Mouse (Mus musculus) limb, embryonic 12.5 days (tissue): ENCODE data around the gene Ptdss2. TPM values are rescaled to one million over a fixed set of nuclear protein-coding genes. Genes with fewer than 3 reads are reported as not detected.

Experiments
- ATAC-seq: fragments of 200-750 bp; cut with Nextera tagmentation; 2 replicates; pipeline ENCODE4 v1.8.0; 2017; ENCODE audit warnings: low read depth, moderate TSS enrichment; ENCODE audit not compliant: insufficient number of reproducible peaks, insufficient read depth, low FRiP score, low TSS enrichment
- H3K27ac ChIP-seq: fragments of 300-500 bp; sonication (generic); 2 replicates; pipeline ENCODE4 v1.5.1; 2016; ENCODE audit warnings: mild to moderate bottlenecking, moderate library complexity
- H3K27me3 ChIP-seq: fragments of 300-500 bp; sonication (generic); 2 replicates; pipeline ENCODE4 v1.6.1; 2016; ENCODE audit warnings: mild to moderate bottlenecking, moderate library complexity
- H3K36me3 ChIP-seq: fragments of 300-500 bp; sonication (generic); 2 replicates; pipeline ENCODE4 v1.6.1; 2016; ENCODE audit warnings: mild to moderate bottlenecking, moderate library complexity
- H3K4me1 ChIP-seq: fragments of 300-500 bp; sonication (generic); replicated peaks from 2 replicates; pipeline ENCODE4 v1.6.1; 2016
- H3K4me2 ChIP-seq: fragments of 300-500 bp; sonication (generic); 2 replicates; pipeline ENCODE4 v1.6.1; 2016; ENCODE audit warnings: mild to moderate bottlenecking, moderate library complexity
- H3K4me3 ChIP-seq: fragments of 300-500 bp; sonication (generic); replicated peaks from 2 replicates; pipeline ENCODE4 v1.5.1; 2016; ENCODE audit warnings: mild to moderate bottlenecking
- H3K9ac ChIP-seq: fragments of 300-500 bp; sonication (generic); replicated peaks from 2 replicates; pipeline ENCODE4 v1.6.1; 2016; ENCODE audit warnings: mild to moderate bottlenecking, moderate library complexity
- H3K9me3 ChIP-seq: fragments of 300-500 bp; sonication (generic); 2 replicates; pipeline ENCODE4 v1.6.1; 2016; ENCODE audit warnings: mild to moderate bottlenecking, moderate library complexity
- WGBS: fragments of 180-500 bp; shearing (Covaris S2); methylation state at CpG from one replicate; pipeline ENCODE4 v1.1.7; 2016; 5-methylcytosine and 5-hydroxymethylcytosine counted together
- polyA plus RNA-seq: library from polyadenylated mRNA; unstranded; fragments of >200 nt; fragmentation: Nextera tagmentation; extraction: Ambion mirVana; gene quantifications from 2 replicates; pipeline ENCODE4 v1.2.1, GENCODE M21; 2016

The Ptdss2 gene
- 76.0 and 76.7 TPM in 2 replicates for polyA plus RNA-seq

GRCm38 (mm10) chr7:141122245-141122644, at the start of gene Ptdss2:
Gene Ptdss2 (plus strand): TSS chr7:141122382.
- peaks cover 11% of the 10 kb centered on the region; the same call in 1 of the 2 replicates for H3K27me3 ChIP-seq
- peak within 1 kb of the TSS; percentile 69 for H3K4me2 ChIP-seq
- peak within 1 kb of the TSS; percentile 89 for H3K27ac ChIP-seq
- peak within 1 kb of the TSS; percentile 56 for H3K4me3 ChIP-seq
- H3K4me1 ChIP-seq = peaks cover 4% of the 10 kb centered on the region; the same call in 1 of the 2 replicates
- peak within 1 kb of the TSS; percentile 66 for H3K9ac ChIP-seq
- 39% methylated on average over 14 of the region's 14 CpGs for WGBS
- H3K9me3 ChIP-seq = no peaks in the 10 kb centered on the region
- H3K36me3 ChIP-seq = no peaks in the 10 kb centered on the region
- ATAC-seq = no peak

- Histone ChIP-seq H3K27me3 (peaks cover 28% of the 10 kb centered on the region), H3K4me3 (no peak overlapping the region), H3K4me2 (no peak overlapping the region), H3K9ac (no peak overlapping the region), H3K36me3 (peaks cover 2% of the 10 kb centered on the region; the same call in 1 of the 2 replicates), H3K9me3 (no peaks in the 10 kb centered on the region), H3K27ac (no peak overlapping the region), H3K4me1 (peaks cover 27% of the 10 kb centered on the region)
- ATAC-seq = no peak
- 82% methylated on average over 4 of the region's 4 CpGs for WGBS
These were observed 48.4 kb upstream of the Ptdss2 start for GRCm38 (mm10) chr7:141073782-141074181.

- WGBS = 89% methylated on average over 15 of the region's 15 CpGs
- no peak for ATAC-seq
- Histone ChIP-seq H3K9ac (no peak within 1 kb of the TSS), H3K9me3 (no peaks in the 10 kb centered on the region), H3K27ac (no peak within 1 kb of the TSS), H3K4me1 (0 out of 2 replicates have a peak, but pooled peaks cover 10% of the 10 kb centered on the region), H3K4me2 (no peak within 1 kb of the TSS), H3K36me3 (no peaks in the 10 kb centered on the region), H3K27me3 (peaks cover 27% of the 10 kb centered on the region), H3K4me3 (no peak within 1 kb of the TSS)
These were observed 44.3 kb upstream of the Ptdss2 start, which contains the start of gene Pkp3 for GRCm38 (mm10) chr7:141077841-141078240. Gene Pkp3 (plus strand): TSS chr7:141078218.

DNA sequence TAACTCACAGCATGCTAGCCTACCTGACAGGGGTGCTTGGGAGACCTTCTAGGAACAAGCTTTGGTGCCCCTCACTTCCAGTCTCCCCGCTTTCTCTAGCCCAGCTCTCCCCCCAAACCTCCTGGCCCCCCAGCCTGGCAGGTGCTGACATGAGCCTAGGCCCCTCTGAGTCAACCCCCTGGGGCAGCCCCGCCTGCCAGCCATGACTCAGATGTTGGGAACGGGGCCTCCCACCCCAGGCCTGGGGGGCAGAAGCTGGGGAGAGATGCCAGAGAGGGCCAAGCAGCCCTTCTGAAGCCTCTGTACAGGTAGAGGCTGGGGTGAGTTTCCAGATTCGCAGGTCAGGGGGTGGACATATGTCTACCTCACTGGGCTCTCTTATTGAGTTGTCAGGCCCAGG, 43.3 kb upstream of the Ptdss2 start:
- peaks cover 29% of the 10 kb centered on the region for H3K27me3 ChIP-seq
- H3K4me1 ChIP-seq = 0 out of 2 replicates have a peak, but pooled peaks cover 10% of the 10 kb centered on the region
- no peaks in the 10 kb centered on the region for H3K36me3 ChIP-seq
- H3K9me3 ChIP-seq = no peaks in the 10 kb centered on the region
- WGBS = 72% methylated on average over 4 of the region's 4 CpGs
- no peak overlapping the region for H3K9ac ChIP-seq
- H3K4me2 ChIP-seq = no peak overlapping the region
- no peak for ATAC-seq
- no peak overlapping the region for H3K4me3 ChIP-seq
- H3K27ac ChIP-seq = no peak overlapping the region

DNA sequence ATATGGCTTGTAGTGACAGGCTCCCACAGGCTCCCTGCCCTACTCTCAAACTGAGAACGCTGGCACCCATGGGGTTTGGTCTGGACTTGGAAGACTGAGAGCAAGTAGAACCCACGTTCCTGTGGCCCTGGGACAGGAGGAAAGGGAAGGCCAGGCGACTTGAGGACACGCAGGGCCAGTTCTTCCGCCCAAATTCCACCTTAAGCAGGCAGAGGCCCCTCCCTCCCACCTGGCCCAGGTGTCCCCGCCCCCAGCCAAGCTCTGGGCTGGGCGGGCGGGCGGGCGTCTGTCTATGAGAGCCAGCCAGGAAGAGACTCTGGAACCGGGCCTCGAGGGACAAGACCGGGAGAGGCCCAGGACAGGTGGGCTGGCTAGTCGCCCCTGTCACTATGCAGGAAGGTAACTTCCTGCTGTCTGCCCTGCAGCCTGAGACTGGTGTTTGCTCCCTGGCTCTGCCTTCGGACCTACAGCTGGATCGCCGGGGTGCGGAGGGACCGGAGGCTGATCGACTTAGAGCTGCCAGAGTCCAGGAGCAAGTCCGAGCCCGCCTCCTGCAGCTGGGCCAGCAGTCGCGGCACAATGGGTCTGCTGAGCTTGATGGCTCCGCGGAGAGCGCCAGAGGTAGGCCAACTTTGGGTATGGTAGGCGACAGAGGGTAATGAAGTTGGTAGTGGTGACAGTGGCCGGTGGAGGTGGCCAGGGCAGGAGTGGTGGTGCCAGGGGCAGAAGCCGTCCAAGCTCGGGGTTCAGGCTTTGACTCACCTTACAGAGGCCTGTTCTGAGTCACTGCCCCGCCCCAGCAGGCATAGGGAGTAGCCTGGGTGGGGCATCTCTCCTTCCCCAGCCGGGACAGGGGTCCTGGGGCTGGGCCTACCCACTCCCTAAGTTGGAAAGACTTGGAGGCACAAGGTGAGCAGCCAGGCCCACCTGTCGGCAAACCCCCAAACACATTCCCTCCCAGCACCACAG, 42.4 kb upstream of the Ptdss2 start:
- peak overlapping the region; percentile 13 for H3K27ac ChIP-seq
- no peaks in the 10 kb centered on the region for H3K9me3 ChIP-seq
- H3K4me1 ChIP-seq = 0 out of 2 replicates have a peak, but pooled peaks cover 10% of the 10 kb centered on the region
- 27% methylated on average over 34 of the region's 34 CpGs for WGBS
- H3K4me2 ChIP-seq = peak overlapping the region; percentile 31
- peaks cover 29% of the 10 kb centered on the region for H3K27me3 ChIP-seq
- no peaks in the 10 kb centered on the region for H3K36me3 ChIP-seq
- ATAC-seq = no peak
- H3K4me3 ChIP-seq = peak overlapping the region; percentile 22
- H3K9ac ChIP-seq = 0 out of 2 replicates have a peak overlapping the region, but pooled peaks have one; percentile 27

- 32% methylated on average over 8 of the region's 8 CpGs for WGBS
- H3K4me1 ChIP-seq = peaks cover 16% of the 10 kb centered on the region
- H3K36me3 ChIP-seq = no peaks in the 10 kb centered on the region
- no peak overlapping the region for H3K9ac ChIP-seq
- ATAC-seq = no peak
- H3K9me3 ChIP-seq = no peaks in the 10 kb centered on the region
- no peak overlapping the region for H3K27ac ChIP-seq
- H3K4me3 ChIP-seq = 0 out of 2 replicates have a peak overlapping the region, but pooled peaks have one; percentile 16
- H3K27me3 ChIP-seq = peaks cover 59% of the 10 kb centered on the region
- H3K4me2 ChIP-seq = peak overlapping the region; percentile 43; the same call in 1 of the 2 replicates
These were observed 34.3 kb upstream of the Ptdss2 start for GRCm38 (mm10) chr7:141087894-141088293.

GRCm38 (mm10) chr7:141088473-141088872, 33.7 kb upstream of the Ptdss2 start:
- H3K9ac ChIP-seq = 0 out of 2 replicates have a peak overlapping the region, but pooled peaks have one; percentile 12
- 10% methylated on average over 18 of the region's 18 CpGs for WGBS
- peak overlapping the region; percentile 43 for H3K4me2 ChIP-seq
- no peaks in the 10 kb centered on the region for H3K9me3 ChIP-seq
- H3K4me1 ChIP-seq = peaks cover 16% of the 10 kb centered on the region
- H3K36me3 ChIP-seq = no peaks in the 10 kb centered on the region
- peaks cover 64% of the 10 kb centered on the region for H3K27me3 ChIP-seq
- no peak overlapping the region for H3K27ac ChIP-seq
- H3K4me3 ChIP-seq = peak overlapping the region; percentile 16; the same call in 1 of the 2 replicates
- no peak for ATAC-seq

- Histone ChIP-seq H3K27ac (no peak overlapping the region), H3K4me2 (no peak overlapping the region), H3K36me3 (no peaks in the 10 kb centered on the region), H3K27me3 (peaks cover 66% of the 10 kb centered on the region), H3K4me3 (no peak overlapping the region), H3K9ac (no peak overlapping the region), H3K4me1 (peaks cover 22% of the 10 kb centered on the region), H3K9me3 (no peaks in the 10 kb centered on the region)
- 69% methylated on average over 8 of the region's 8 CpGs for whole genome bisulfite sequencing
- ATAC-seq = no peak
These were observed 32.0 kb upstream of the Ptdss2 start for GRCm38 (mm10) chr7:141090228-141090627.

DNA sequence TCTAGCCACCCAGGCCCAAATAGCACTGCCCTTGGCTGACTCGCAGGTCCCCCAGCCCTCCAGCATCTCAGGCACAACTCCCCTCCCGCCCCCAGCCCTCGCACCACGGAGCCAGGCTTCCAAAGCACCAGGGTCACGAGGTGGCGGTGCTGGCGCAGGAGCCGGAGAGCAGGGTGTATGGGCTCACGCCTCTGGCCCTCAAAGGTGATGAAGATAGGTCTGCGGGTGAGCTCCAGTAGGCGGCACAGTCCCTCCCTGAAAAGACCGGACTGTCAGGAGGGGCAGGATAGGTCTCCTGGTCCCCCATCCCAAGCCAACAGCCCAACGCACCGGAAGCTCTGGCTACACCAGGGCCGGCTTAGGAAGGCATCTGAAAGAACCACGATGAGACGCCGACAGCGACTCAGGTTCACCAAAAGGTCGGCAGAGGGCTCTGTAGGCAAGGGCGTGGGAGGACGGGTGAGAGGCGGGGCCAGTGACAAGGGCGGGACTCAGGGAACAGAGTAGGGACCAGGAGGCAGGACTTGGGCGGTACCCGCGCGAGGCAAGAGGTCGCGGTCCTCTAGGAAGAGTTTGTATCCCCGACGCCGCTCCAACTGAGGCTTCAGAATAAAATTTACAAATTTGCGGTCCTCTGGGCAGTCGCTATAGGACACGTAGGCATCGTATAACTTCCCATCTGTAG, 30.0 kb upstream of the Ptdss2 start:
- 5% methylated on average over 37 of the region's 37 CpGs for WGBS
- Histone ChIP-seq H3K4me3 (peak overlapping the region; percentile 9), H3K9me3 (no peaks in the 10 kb centered on the region), H3K36me3 (no peaks in the 10 kb centered on the region), H3K4me1 (peaks cover 22% of the 10 kb centered on the region), H3K4me2 (peak overlapping the region; percentile 44), H3K27ac (no peak overlapping the region), H3K27me3 (peaks cover 68% of the 10 kb centered on the region), H3K9ac (no peak overlapping the region)
- peak; percentile 75 for ATAC-seq

- Histone ChIP-seq H3K4me2 (no peak overlapping the region), H3K9me3 (no peaks in the 10 kb centered on the region), H3K27me3 (peaks cover 68% of the 10 kb centered on the region), H3K27ac (no peak overlapping the region), H3K4me1 (peaks cover 9% of the 10 kb centered on the region; the same call in 1 of the 2 replicates), H3K4me3 (no peak overlapping the region), H3K36me3 (no peaks in the 10 kb centered on the region), H3K9ac (no peak overlapping the region)
- ATAC-seq = no peak
- 82% methylated on average over 6 of the region's 6 CpGs for WGBS
These were observed 28.2 kb upstream of the Ptdss2 start for GRCm38 (mm10) chr7:141093950-141094349.
